Mouse (Mus musculus): ENCODE results near the gene Trim30c. TPM values are rescaled to one million over a fixed set of nuclear protein-coding genes. Genes with fewer than 3 reads are reported as not detected.

Trim30c gene
- polyA plus RNA-seq, 1 experiment, result not detected

Other genes with a start within 250 kb of the Trim30c start
- not detected in 2 replicates for gene Olfm5, start 236.0 kb downstream of the Trim30c start, polyA plus RNA-seq (2012; rRNA removed)
- gene Olfr648, start 217.4 kb downstream of the Trim30c start, polyA plus RNA-seq (2012; rRNA removed), result 0.04 TPM in 1 of 2 replicates, not detected in the other
- gene Olfr649, start 204.9 kb downstream of the Trim30c start, polyA plus RNA-seq (2012; rRNA removed), result not detected in 2 replicates
- gene Trim6, start 182.0 kb downstream of the Trim30c start, polyA plus RNA-seq (2012; rRNA removed), result 0.88 and 1.3 TPM in 2 replicates
- 5.7 and 15.2 TPM in 2 replicates for gene Trim34a, start 156.4 kb downstream of the Trim30c start, polyA plus RNA-seq (2012; rRNA removed)
- gene Trim5, start 112.7 kb downstream of the Trim30c start, polyA plus RNA-seq (2012; rRNA removed), result 0.70 and 1.9 TPM in 2 replicates
- gene Trim12a, start 85.4 kb downstream of the Trim30c start, polyA plus RNA-seq (2012; rRNA removed), result 3.1 and 11.5 TPM in 2 replicates
- 0.26 and 3.4 TPM in 2 replicates for gene Trim34b, start 71.4 kb downstream of the Trim30c start, polyA plus RNA-seq (2012; rRNA removed)
- gene Trim12c, start 47.5 kb downstream of the Trim30c start, polyA plus RNA-seq (2012; rRNA removed), result 3.2 and 3.8 TPM in 2 replicates
- 0.45 and 1.1 TPM in 2 replicates for gene Trim30b, start 31.0 kb downstream of the Trim30c start, polyA plus RNA-seq (2012; rRNA removed)
- gene Trim30a, start 64.4 kb upstream of the Trim30c start, polyA plus RNA-seq (2012; rRNA removed), result 3.7 and 7.5 TPM in 2 replicates
- gene Trim30d, start 107.0 kb upstream of the Trim30c start, polyA plus RNA-seq (2012; rRNA removed), result 1.0 and 4.0 TPM in 2 replicates
- gene Olfr651, start 149.3 kb upstream of the Trim30c start, polyA plus RNA-seq (2012; rRNA removed), result not detected in 2 replicates
- not detected in 2 replicates for gene Olfr652, start 160.1 kb upstream of the Trim30c start, polyA plus RNA-seq (2012; rRNA removed)
- not detected in 2 replicates for gene Olfr653, start 176.5 kb upstream of the Trim30c start, polyA plus RNA-seq (2012; rRNA removed)
- gene Olfr654, start 186.2 kb upstream of the Trim30c start, polyA plus RNA-seq (2012; rRNA removed), result not detected in 2 replicates
- gene Olfr655, start 200.9 kb upstream of the Trim30c start, polyA plus RNA-seq (2012; rRNA removed), result not detected in 2 replicates
- not detected in 2 replicates for gene Olfr656, start 213.1 kb upstream of the Trim30c start, polyA plus RNA-seq (2012; rRNA removed)
- not detected in 2 replicates for gene Olfr657, start 224.0 kb upstream of the Trim30c start, polyA plus RNA-seq (2012; rRNA removed)
- not detected in 2 replicates for gene Olfr658, start 246.5 kb upstream of the Trim30c start, polyA plus RNA-seq (2012; rRNA removed)

All from lung, adult 2 months (tissue).